Mouse (Mus musculus) midbrain, postnatal 0 days (tissue): Measurements from ENCODE around the gene Sez6. TPM values are rescaled to one million over a fixed set of nuclear protein-coding genes. Genes with fewer than 3 reads are reported as not detected.

Source experiments
- ATAC-seq: fragments of 200-750 bp; cut with Nextera tagmentation; 2 replicates; pipeline ENCODE4 v1.8.0; 2017; ENCODE audit warnings: moderate number of reproducible peaks, mild to moderate bottlenecking, moderate TSS enrichment, moderate library complexity; ENCODE audit not compliant: low FRiP score
- DNase-seq: peaks from one replicate; pipeline ENCODE4 v3.0.0-alpha.2; 2015; ENCODE audit warnings: low spot score
- H3K27ac ChIP-seq: fragments of 300-500 bp; sonication (generic); 2 replicates; pipeline ENCODE4 v1.5.1; 2014; ENCODE audit warnings: low read depth, mild to moderate bottlenecking, low read length, mixed read lengths
- H3K27me3 ChIP-seq: fragments of 300-500 bp; sonication (generic); 2 replicates; pipeline ENCODE4 v1.6.1; 2014; ENCODE audit warnings: low read length, control low read depth, mixed read lengths; ENCODE audit not compliant: insufficient read depth
- H3K36me3 ChIP-seq: fragments of 300-500 bp; sonication (generic); 2 replicates; pipeline ENCODE4 v1.6.1; 2014; ENCODE audit warnings: low read length, control low read depth, mixed read lengths; ENCODE audit not compliant: insufficient read depth
- H3K4me1 ChIP-seq: fragments of 300-500 bp; sonication (generic); 2 replicates; pipeline ENCODE4 v1.6.1; 2014; ENCODE audit warnings: mild to moderate bottlenecking, control low read depth, antibody characterized with exemption, low read length, mixed read lengths; ENCODE audit not compliant: insufficient read depth
- H3K4me2 ChIP-seq: fragments of 300-500 bp; sonication (generic); 2 replicates; pipeline ENCODE4 v1.6.1; 2014; ENCODE audit warnings: low read depth, mild to moderate bottlenecking, low read length, mixed read lengths; ENCODE audit not compliant: poor library complexity, severe bottlenecking
- H3K4me3 ChIP-seq: fragments of 300-500 bp; sonication (generic); 2 replicates; pipeline ENCODE4 v1.5.1; 2014; ENCODE audit warnings: low read depth, mild to moderate bottlenecking, low read length, moderate library complexity
- H3K9ac ChIP-seq: fragments of 300-500 bp; sonication (generic); replicated peaks from 2 replicates; pipeline ENCODE4 v1.6.1; 2014; ENCODE audit warnings: mild to moderate bottlenecking, low read length, moderate library complexity, mixed read lengths; ENCODE audit not compliant: poor library complexity, severe bottlenecking
- H3K9me3 ChIP-seq: fragments of 300-500 bp; sonication (generic); 2 replicates; pipeline ENCODE4 v1.6.1; 2016; ENCODE audit warnings: low read length, control low read depth
- CTCF ChIP-seq: IDR thresholded peaks from 2 replicates; pipeline ENCODE4 v1.5.1; 2016; ENCODE audit warnings: antibody characterized with exemption, mild to moderate bottlenecking
- WGBS: fragments of 180-500 bp; shearing (Covaris S2); extraction: QIAGEN DNeasy Blood & Tissue Kit; methylation state at CpG from one replicate; pipeline ENCODE4 v1.1.7; 2014; 5-methylcytosine and 5-hydroxymethylcytosine counted together
- polyA plus RNA-seq: library from polyadenylated mRNA; unstranded; fragments of >200 nt; fragmentation: Nextera tagmentation; extraction: Ambion mirVana; gene quantifications from 2 replicates; pipeline ENCODE4 v1.2.1, GENCODE M21; 2015
- total RNA-seq: library from RNA; depleted of rRNA; stranded (reverse); fragments of >200 nt; gene quantifications from 2 replicates; pipeline ENCODE4 v1.2.3, GENCODE M21; 2014; rRNA removed

Gene Sez6
- total RNA-seq (160 and 173 TPM in 2 replicates), polyA plus RNA-seq (121 and 125 TPM in 2 replicates)

GRCm38 (mm10) chr11:77930751-77931540 lies at the start of gene Sez6:
TSS of gene Sez6 (plus strand) at chr11:77930800.
- peak within 1 kb of the TSS; percentile 82 for H3K4me2 ChIP-seq
- H3K27me3 ChIP-seq = no peaks in the 10 kb centered on the region; the same call in 1 of the 2 replicates
- peak within 1 kb of the TSS; percentile 92 for H3K9ac ChIP-seq
- H3K36me3 ChIP-seq = no peaks in the 10 kb centered on the region
- H3K9me3 ChIP-seq = no peaks in the 10 kb centered on the region
- peak; percentile 58 for TF ChIP-seq CTCF
- no peaks in the 10 kb centered on the region for H3K4me1 ChIP-seq
- peak within 1 kb of the TSS; percentile 84 for H3K27ac ChIP-seq
- peak; percentile 70 for ATAC-seq
- WGBS = under 1% methylated on average over 80 of the region's 94 CpGs
- DNase-seq = peak; percentile 85
- peak within 1 kb of the TSS; percentile 88 for H3K4me3 ChIP-seq

GRCm38 (mm10) chr11:77884524-77885245 lies 45.9 kb upstream of the Sez6 start:
- H3K9me3 ChIP-seq = no peaks in the 10 kb centered on the region
- peaks cover 24% of the 10 kb centered on the region for H3K4me1 ChIP-seq
- no peaks in the 10 kb centered on the region for H3K27me3 ChIP-seq
- WGBS = 28% methylated on average over 10 of the region's 10 CpGs
- H3K4me2 ChIP-seq = no peak overlapping the region
- ATAC-seq = no peak
- no peak overlapping the region for H3K4me3 ChIP-seq
- 0 out of 2 replicates have a peak overlapping the region, but pooled peaks have one; percentile 26 for H3K27ac ChIP-seq
- H3K36me3 ChIP-seq = no peaks in the 10 kb centered on the region
- DNase-seq = no peak
- no peak for TF ChIP-seq CTCF
- no peak overlapping the region for H3K9ac ChIP-seq

- Histone ChIP-seq H3K27me3 (no peaks in the 10 kb centered on the region), H3K4me3 (no peak overlapping the region), H3K4me2 (no peak overlapping the region), H3K9me3 (no peaks in the 10 kb centered on the region), H3K36me3 (no peaks in the 10 kb centered on the region), H3K9ac (no peak overlapping the region), H3K4me1 (peaks cover 24% of the 10 kb centered on the region), H3K27ac (no peak overlapping the region)
- ATAC-seq (0 out of 2 replicates have a peak, but pooled peaks have one; percentile 58), DNase-seq (peak; percentile 53)
- WGBS = 14% methylated on average over 8 of the region's 8 CpGs
- no peak for TF ChIP-seq CTCF
Observed at GRCm38 (mm10) chr11:77885246-77885575, 45.4 kb upstream of the Sez6 start.

GRCm38 (mm10) chr11:77887373-77887960 lies 43.1 kb upstream of the Sez6 start:
- Histone ChIP-seq H3K27ac (peak overlapping the region; percentile 55; the same call in 1 of the 2 replicates), H3K9me3 (no peaks in the 10 kb centered on the region), H3K4me3 (no peak overlapping the region), H3K27me3 (no peaks in the 10 kb centered on the region), H3K4me1 (peaks cover 24% of the 10 kb centered on the region), H3K36me3 (no peaks in the 10 kb centered on the region), H3K4me2 (0 out of 2 replicates have a peak overlapping the region, but pooled peaks have one; percentile 12), H3K9ac (peak overlapping the region; percentile 39)
- DNase-seq (peak; percentile 64), ATAC-seq (peak; percentile 44; the same call in 1 of the 2 replicates)
- WGBS = 15% methylated on average over 17 of the region's 17 CpGs
- no peak for TF ChIP-seq CTCF

GRCm38 (mm10) chr11:77888846-77889245 lies 41.8 kb upstream of the Sez6 start:
- no peaks in the 10 kb centered on the region for H3K36me3 ChIP-seq
- ATAC-seq = no peak
- no peak overlapping the region for H3K27ac ChIP-seq
- no peaks in the 10 kb centered on the region for H3K27me3 ChIP-seq
- H3K9ac ChIP-seq = no peak overlapping the region
- DNase-seq = no peak
- TF ChIP-seq CTCF = no peak
- no peak overlapping the region for H3K4me3 ChIP-seq
- WGBS = 92% methylated on average over 5 of the region's 5 CpGs
- peaks cover 32% of the 10 kb centered on the region for H3K4me1 ChIP-seq
- H3K9me3 ChIP-seq = no peaks in the 10 kb centered on the region
- H3K4me2 ChIP-seq = no peak overlapping the region
